Mouse (Mus musculus): ENCODE data around the gene Foxd1.

Gene Foxd1

DNA sequence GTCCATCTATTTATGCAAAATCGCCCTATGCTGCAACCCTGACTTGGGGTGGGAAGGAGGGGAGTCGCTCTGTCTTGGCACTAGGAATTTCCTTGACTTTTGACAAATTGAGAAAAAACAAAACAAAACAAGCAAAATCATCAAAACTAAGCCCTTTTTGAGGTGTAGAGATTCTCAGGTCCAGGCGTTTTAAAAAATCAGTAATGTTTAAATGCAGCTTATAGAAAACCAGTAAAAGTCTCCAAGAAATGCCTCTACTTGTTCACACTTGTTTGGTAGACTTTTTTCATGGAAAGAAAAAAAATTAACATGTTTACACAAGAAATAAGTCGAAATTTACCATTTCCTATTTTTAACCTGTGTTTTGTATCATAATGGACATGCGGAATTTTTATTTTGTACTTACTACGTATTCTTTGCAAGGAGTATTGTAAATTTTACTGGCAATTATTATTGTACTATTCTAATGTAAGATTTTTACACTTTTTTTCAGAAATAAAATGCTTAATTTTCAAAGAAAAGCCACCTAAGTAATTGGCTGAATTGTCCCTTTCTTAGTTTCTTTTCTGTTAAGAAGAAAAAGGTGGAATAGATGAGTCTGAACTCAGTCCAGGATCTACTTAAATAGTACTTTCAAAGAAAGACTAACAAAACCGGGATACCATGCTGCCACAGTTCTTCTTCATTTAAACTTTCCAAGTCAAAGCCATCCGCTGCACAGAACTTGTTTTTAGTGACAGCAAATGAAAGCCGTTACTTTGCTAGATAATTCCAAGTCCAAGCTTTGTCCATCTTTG is 2.3 kb downstream of the Foxd1 start:
- DNase-seq, result no peak

DNA sequence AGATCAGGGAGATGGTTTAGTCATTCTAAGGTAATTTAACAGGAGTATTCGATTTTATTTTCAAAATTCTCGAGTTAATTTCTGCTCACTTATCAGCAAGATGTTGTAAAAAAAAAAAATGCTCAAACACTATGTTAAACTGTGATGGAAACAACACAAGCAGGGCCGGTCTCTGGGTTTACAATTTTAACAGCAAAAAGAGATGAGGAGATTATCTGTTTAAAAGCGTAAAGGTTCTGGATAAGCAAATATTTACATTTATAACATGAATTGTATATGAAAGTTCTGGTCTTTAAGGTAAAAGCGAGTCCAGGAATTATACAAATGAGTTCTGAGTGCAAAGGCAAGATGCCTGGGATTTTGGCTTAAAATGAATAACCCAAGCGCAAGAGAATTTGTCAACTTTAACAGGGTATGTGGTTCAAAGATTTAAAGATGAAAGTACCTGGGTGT is 3.0 kb downstream of the Foxd1 start:
- DNase-seq, result no peak

DNA sequence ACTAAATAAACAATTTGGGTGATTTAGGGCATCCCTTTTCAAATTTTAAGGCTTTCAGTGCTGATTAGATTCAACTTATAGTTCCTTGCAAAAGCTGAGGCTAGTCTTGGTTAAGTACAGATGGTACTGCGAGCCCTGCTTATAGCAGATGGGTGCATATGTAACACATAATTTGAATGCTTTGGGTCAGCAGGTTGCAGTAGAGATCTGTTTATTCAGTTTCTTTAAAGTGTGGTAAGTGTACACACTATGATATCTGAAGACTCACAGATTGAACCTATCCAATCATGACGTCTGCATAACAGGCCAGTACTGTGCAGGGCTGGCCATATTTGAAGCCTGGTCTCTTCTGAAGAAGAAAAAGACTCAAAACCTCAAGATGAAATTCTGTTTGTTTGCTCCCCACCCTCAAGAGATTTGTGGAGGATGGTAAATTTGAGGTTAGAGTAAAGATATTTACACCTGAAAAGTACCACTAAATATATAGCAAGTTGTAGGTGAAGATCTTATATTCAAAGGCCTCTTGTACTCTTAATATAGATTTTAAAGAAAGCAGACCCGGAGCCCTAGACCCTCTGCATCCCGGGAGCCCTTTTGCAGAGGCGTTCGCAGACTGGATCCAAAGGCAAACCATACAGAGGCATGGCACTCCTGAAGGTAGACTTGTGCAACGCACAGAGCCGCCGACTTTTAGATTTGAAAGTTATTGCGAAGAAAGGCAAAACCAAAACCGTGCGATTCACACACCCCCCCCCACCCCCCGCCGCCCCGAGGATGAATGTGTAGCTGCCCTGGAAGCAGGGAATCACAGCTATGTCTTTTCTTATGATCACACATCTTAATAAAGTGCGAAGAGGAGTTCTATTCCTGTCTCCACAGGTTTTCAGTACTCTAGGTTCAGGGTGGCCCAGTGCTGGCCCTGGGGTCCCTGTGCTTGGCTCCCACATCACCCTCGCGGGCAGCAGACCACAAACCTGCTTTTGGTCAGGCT is 3.7 kb downstream of the Foxd1 start:
- no peak for DNase-seq

DNA sequence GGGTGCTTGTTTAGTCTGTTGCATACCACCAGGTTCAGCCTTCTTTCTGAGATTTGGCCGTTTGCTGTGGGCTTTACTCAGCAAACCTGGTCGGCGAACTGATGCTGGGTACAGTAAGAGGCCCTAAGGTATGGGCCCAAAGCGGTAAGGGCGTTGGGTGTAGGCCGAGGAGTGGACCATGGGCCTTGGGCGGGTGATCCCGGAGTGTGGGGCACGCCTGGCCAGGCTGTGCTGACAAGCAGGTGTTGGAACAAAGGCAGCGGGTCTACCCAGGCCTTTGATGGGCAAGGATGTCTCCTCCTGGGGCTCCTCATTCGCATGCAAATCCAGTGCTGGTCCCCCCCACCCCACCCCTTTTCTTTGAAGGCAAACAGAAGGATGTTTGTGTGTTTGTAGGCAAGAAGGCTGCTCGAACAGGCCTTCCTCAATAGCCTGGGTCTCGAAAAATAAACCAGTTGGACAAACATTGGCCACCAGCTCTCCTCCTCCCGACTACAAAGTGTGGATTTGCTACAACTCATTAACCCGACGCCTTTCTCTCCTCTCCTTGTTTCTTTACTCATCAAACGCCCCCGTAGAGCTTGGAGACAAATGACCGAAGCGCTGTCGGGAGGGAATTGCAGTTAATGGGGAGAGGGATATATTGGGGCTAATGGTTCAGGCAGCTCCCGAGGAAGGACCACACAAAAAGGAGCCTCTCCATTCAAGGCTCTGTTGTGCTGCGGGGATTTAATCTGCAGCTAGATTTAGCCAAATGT is 4.6 kb downstream of the Foxd1 start:
- DNase-seq, result no peak

DNA sequence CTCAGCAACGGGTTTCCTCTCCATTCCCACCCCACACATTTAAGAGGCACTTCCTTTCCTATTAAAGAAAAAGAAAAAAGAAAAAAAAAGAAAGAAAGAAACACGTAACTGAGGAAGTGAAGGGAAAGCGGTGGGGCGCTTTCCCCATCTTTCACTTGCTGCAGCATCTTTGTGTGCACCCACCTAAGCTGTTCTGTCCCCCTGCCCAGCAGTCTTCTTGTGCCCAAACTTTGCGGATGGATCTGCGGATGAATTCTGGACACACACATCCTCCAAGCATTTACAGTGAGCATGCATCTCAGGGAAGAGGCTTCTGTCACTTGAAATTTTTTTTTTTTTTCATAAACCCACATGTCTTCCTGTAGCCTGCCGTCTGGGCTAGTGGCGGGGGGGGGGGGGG is 5.3 kb downstream of the Foxd1 start:
- DNase-seq, result no peak

DNA sequence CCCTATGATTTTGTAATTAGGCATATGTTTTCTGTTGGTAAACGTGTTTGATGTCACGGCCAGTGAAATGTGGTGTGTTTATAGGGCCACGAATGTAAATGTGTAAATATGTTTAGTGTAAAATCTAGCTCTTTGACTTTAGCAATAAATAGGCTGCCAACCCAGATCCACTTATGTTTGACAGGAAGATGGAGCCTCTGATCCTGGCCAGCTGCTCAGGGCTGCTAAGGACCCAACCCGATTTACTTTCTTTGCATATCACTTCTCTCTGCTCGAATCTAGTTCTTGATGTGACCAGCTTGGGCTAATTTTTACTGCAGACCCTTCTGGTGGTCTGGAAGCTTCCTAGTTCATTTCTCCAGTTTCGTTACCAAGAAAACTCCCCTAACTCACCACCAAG is 6.3 kb downstream of the Foxd1 start:
- no peak for DNase-seq

DNA sequence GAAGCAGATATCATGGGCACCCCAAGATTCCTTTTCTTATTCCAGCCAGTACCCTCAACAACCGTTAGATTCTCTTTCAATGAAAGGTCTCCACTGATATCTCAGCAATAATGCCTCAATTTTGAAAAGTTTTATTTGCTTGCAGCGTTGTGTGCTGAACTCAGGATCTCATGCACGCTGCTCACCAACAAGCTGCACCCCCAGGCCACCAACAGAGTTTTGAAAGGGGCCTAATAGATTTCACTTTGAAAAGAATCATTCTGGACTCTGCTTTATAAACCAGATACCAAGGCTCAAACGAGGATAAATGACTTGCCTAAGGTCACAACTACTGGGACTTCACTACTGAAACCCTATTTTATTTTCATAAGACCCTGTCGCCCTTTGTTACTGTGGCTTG is 7.1 kb downstream of the Foxd1 start:
- DNase-seq, result no peak

DNA sequence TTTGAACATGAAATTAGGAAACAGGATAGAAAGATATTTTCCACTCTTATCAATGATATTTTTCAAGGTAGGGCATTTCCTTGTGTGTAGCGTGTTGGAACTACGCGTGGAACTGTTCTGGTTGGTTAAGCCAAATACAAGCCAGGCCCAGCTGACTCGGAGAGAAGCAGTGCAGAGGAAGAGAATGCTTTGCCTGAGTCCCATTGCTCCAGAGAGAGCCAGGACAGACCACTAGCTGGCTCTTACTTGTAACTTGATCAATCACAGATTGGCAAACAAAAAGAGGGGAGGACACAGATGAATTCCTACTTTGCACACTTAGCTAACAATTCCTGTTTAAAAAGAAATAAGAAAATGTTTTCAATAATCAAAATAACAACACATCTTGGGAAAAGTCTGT is 9.0 kb downstream of the Foxd1 start:
- no peak for DNase-seq

DNA sequence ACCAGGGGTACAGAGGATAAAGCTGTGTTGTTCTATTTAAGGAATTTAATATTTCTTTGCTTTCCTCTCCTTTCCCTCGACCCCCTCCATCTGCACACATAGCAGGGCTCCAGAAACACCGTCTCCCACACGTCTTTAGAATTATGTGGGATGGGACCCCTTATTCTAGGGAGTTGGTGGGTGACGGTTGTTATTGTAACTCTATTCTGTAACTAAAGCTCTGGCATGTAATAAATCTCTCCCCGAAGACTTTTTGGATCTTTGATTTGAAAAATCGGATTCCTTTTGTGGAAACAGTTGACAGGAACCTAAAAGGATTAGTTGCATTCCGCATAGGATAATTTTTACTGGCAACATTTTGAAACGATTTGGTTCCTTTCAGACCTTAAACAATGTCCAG is 11.0 kb downstream of the Foxd1 start:
- DNase-seq, result no peak

DNA sequence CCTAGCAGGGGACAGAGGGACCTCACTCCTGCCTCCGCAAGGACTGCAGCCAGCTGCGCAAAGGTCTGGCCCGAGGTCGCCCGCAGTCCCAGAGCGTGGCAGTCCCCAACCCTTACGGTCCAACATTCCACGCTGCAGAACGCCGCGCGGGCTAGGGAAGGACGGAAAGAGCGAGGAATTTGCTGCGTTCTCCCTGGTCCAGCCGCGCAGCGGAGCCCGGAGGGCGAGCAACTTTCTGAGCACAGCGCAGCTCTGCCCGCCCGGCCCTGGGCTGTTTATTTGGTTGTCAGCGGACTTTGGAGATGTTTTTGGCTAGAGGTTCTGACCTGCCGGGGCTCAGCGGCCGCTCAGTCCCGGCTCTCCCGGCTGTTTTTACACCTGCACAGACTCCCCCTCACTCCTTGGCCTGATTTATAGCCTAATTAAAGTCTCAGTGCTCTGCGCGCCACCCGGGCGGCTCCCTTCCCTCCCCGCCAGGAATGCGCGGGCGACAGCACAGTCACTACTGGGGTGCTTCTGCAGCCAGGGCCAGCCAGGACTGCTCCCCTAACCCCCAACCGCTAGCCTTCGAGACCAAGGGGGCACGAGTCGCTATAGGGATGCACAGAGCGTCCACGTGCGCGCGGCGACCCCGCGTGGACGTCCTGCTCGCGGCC is 11.9 kb downstream of the Foxd1 start:
- DNase-seq, result peak; percentile 10

DNA sequence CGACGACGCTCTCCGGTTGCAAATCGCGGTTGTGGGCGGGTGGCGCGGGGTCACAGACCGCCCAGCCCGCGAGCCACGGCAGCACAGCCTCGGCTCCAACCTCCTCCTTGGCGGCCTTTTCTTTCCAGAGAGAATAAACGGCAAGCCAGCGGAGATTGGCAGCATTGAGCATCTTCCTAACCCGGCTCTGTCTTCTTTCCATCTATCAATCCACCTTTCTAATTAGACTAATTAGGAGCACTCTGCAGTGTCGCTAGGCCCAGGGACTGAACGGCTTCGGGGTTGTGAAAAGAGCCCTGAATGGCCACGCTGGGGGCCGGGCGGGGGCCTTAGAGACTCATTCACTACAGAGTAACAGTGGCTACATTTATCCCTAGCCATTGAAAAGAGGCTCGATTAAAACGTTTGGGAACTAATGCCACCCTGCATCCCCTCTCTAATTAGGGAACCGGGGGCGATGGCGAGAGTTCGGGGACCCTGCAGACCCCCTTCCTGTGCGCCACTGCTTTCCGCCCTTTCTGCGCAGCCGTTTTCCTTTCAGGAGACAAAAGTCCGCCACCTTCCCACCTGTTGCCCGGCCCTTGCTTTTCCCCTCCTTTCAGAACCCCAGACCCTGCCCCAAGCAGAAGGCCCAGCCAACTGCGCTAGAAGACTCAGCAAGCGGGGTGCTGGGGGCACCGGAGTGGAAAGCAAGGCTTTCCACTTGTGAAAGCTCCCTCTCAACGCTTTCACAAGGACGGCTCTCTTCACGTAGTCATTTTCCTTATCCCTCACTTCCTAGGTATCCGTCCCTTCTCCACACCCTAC is 12.6 kb downstream of the Foxd1 start:
- DNase-seq, result no peak

DNA sequence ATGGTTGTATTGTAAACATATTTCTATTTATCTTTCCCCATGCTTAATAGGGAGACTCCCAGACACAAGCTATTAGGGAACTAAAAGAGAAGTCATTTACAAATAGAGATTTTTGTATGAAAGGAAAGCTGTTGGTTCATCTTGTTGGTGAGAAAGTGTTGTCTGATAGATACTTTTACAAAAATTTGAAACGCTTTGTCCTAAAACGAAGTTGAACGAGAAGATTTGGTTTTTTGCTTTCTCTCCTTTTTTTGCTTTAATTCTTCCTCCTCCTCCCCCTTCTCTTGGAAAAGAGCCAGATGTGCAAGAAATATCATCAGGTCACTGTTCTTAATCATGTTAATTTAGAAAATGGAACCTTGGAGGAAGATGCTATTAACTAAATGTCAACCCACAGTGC is 13.6 kb downstream of the Foxd1 start:
- no peak for DNase-seq

DNA sequence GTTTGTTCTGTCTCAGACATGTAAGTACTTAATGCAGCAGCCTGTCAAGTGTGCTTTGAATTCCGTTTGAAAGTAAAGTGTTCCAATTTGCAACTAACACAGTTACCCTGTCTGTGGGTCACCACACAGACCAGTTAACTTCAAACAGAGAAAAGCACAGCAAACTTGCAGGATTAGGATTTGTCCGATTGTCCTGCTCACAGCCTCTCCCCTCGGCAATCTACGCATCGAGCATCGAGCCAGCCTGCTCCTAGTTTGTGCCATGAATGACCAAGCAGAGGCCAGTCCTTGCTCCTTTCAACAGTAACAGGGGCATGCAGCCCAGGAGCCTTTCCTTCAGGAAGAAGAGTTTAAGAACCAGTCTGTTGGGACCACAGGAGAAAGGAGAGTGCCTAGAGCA is 15.0 kb downstream of the Foxd1 start:
- no peak for DNase-seq

DNA sequence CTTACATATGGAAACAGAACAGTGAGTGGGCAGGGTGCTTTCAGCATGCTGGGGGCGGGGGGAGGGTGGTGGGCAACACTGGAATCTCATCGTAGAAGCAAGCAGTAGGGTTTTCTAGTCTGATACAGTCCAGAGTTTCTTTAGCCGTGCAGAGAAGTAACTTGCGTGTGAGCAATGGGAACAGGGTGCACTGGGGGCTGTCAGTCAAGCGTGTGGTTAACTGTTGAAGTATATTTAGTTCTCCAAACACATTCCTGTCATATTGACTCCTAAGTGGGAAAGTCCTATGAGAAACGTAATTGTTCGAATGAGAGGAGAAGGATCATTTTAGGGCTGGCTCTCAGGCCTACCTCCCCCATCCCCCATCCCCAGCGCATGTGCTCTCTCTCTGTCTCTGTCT is 20.5 kb downstream of the Foxd1 start:
- no peak for DNase-seq

DNA sequence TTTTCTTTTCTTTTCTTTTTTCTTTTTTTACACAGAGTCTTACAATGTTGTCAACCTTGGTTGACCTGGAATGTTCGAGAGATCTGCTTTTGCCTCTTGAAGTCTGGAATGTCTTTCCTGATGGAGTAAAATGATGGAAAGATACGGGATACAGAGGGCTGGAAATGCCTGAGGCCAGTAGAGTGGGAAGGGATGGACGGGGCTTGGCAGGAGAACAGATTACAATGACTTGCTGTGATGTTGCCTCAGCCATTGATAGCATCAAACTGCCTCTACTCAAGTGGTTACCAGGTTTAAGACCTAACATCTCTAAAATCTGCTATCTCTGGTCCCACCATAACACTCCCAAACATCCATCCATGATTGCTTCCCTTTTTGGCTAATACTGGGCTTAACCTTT is 20.9 kb downstream of the Foxd1 start:
- DNase-seq, result no peak

DNA sequence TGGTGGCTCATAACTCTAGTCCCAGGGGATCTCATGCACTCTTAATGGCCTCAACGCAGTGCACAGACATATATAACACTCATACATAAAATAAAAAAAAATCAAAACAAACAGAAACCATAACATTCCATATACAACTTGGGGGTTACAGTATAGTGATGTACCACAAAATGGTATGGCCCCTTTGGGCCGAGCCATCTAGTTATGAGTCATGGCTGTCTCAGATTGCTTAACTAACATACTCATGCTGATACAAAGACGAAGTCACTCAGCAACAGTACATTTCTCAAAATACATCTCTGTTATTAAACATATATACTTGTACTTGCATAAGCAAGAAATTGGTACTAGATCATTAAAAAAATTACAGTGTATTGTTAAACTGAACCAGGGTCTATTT is 23.7 kb downstream of the Foxd1 start:
- no peak for DNase-seq

DNA sequence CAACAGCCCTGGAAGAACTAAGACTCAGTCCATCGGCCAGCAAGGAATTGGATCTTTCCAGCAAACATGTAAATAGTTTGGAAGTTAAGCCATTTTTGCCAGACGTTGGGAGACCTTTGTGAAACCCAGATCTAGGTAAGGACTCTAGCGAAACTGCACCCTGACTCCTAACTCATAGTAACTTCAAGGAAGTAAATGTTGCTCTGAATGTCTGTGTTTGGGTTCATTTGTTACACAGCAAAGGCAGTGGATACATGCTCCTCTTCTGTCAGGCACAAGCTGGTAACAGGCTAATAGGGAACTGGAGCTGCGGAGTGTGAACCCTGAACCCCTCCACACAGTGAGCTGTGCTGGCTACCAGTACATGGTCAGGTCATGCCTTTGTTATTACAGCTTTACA is 28.7 kb downstream of the Foxd1 start:
- DNase-seq, result no peak

DNA sequence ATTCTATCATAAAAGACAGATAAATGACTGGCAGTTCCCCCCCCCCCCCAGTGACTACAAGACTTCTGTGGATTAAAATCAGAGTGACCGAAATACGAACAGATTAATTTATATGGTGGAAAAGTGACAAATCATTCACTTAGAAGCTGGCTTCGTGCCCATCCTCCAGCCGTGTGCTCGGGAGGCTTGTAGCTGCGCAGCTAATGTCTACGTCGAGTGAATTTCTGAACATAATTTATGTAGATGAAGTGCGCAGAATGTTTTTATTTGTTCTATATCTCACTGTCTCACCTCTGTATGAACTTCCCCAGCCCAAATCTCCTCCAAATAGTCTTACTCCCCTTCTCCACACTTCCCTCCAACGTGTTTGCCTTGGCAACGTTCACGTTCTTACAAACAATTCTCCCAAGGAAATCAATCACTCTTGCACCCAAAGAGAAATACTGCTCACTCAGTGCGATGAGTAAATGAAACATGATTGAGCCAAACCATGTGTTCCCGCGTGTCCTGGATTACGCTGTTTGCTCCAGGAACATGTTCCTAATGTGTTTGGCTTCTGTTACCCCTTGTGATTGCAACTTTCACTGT is 30.0 kb downstream of the Foxd1 start:
- no peak for DNase-seq

DNA sequence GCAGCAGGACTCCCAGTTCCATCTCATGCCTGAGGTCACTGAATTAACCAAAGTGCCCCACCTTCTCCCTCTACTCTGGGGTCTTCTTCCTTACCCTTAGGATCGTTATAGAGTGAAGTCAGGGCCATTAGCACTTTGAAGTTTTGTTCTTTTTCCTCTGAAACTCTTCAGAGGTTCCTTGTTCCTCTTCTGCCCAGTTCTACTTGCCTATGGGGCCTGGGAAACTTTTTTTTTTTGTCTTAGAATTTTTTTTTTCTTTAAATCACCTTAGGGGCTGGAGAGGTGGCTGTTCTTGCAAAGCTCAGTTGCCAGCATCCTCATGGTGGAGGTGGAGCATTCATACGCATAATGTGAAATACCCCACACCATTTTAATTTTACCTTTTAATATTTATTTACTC is 31.8 kb downstream of the Foxd1 start:
- no peak for DNase-seq

DNA sequence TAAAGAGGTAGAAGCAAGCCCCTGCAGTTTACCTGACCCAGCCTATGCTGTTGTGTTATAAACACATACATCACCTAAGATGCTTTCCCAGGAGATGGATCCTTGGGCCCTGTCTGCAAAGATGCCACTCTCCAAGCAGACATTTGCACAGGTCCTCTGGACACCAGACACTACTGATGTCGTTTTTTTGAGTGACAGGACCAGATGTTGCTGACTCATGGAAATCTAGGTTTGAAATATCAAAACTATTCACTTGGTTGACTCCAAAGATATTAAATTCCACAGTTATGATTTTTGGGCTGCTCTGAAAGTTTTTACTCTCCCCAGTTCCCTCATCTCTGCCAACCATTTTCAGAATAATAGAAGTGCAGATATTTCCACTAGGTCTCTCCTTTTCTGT is 35.0 kb downstream of the Foxd1 start:
- DNase-seq, result no peak

DNA sequence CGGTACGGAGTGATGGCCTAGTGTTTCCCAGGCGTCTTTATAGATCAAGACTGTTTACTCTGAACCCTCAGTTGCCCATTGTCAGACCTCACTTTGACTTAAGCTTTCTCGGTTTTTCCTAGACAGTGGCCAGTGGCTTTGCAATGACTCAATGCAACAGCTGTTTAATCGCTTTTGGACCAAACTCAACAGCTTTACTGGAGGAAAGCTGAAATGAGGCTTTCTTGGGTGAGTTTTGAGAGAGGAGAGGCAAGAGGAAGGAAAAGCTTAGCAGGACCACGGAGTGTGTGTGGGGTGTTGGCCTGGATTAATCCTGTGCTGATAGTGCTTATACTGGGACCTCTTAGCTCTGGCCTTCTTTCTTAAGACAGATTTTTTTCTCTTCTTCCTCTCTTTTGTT is 36.3 kb downstream of the Foxd1 start:
- DNase-seq, result no peak
